Mouse (Mus musculus): Measurements from ENCODE around the gene Snrnp200.

- TF ChIP-seq CTCF (IDR thresholded peaks at IDR 0.05; ENCODE audit: low read depth) (no peak), EP300 (IDR thresholded peaks at IDR 0.05; ENCODE audit: low read depth) (no peak)
These were observed 62.3 kb downstream of the Snrnp200 start for GRCm38 (mm10) chr2:127270300-127271041.

Data from liver, postnatal 0 days (tissue).